Mouse (Mus musculus): ENCODE results near the gene Sgms1. TPM values are rescaled to one million over a fixed set of nuclear protein-coding genes. Genes with fewer than 3 reads are reported as not detected.
"Not testable (repeated sequence)": the region's sequence is repeated elsewhere in the genome, so short reads cannot be mapped to it uniquely, and the experiment has no call there.

Sgms1 gene
- polyA plus RNA-seq, 1 experiment from 2014 or later, result 43.3 TPM

GRCm38 (mm10) chr19:32365111-32365510 lies 24.4 kb downstream of the Sgms1 start:
- H3K9ac ChIP-seq, result no peak overlapping the region

GRCm38 (mm10) chr19:32363587-32363986 lies 25.9 kb downstream of the Sgms1 start:
- no peaks in the 10 kb centered on the region for H3K36me3 ChIP-seq
- H3K9ac ChIP-seq, result no peak overlapping the region
- no peaks in the 10 kb centered on the region for H3K4me1 ChIP-seq
- 73% methylated on average over 4 of the region's 4 CpGs for WGBS
- H3K4me3 ChIP-seq (replicated peaks), result no peak overlapping the region
- ATAC-seq (ENCODE audit: insufficient read depth, low FRiP score, low read depth), result no peak
- H3K27ac ChIP-seq, result no peak overlapping the region
- H3K27me3 ChIP-seq (replicated peaks), result no peaks in the 10 kb centered on the region
- H3K4me2 ChIP-seq, result no peak overlapping the region
- H3K9me3 ChIP-seq, result no peaks in the 10 kb centered on the region

More at GRCm38 (mm10) chr19:32365111-32365510, 24.4 kb downstream of the Sgms1 start:
- Histone ChIP-seq H3K4me2 (no peak overlapping the region), H3K4me1 (no peaks in the 10 kb centered on the region), H3K4me3 (replicated peaks) (no peak overlapping the region), H3K36me3 (no peaks in the 10 kb centered on the region), H3K9me3 (no peaks in the 10 kb centered on the region), H3K27ac (no peak overlapping the region), H3K27me3 (replicated peaks) (no peaks in the 10 kb centered on the region)
- no peak for ATAC-seq (ENCODE audit: insufficient read depth, low FRiP score, low read depth)
- WGBS, result 77% methylated on average over 6 of the region's 6 CpGs

DNA sequence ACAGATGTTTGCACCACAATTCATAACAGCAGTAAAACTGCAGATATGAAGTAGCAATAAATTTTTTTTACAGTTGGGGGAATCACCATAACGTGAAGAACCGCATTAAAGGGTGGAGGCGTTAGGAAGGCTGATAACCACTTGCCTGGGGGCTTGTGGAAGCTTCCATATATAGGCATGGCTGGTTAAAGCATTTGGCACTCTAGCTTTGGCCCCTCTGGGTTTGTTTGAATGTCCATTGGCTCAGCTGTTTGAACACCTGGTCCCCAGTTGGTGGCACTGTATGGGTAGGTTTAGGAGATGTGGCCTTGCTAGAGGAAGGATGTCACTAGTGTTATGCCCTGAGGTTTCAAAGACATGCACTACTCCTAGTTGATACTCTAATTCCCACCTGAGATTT lies 27.0 kb downstream of the Sgms1 start:
- Histone ChIP-seq H3K9me3 (no peaks in the 10 kb centered on the region), H3K4me2 (no peak overlapping the region), H3K27ac (no peak overlapping the region), H3K27me3 (replicated peaks) (no peaks in the 10 kb centered on the region), H3K36me3 (no peaks in the 10 kb centered on the region), H3K4me1 (no peaks in the 10 kb centered on the region), H3K9ac (no peak overlapping the region), H3K4me3 (replicated peaks) (no peak overlapping the region)
- no peak for ATAC-seq (ENCODE audit: insufficient read depth, low FRiP score, low read depth)
- WGBS, result 77% methylated on average over 3 of the region's 3 CpGs

GRCm38 (mm10) chr19:32360989-32361698 lies 28.4 kb downstream of the Sgms1 start:
- Histone ChIP-seq H3K4me2 (no peak overlapping the region), H3K4me1 (no peaks in the 10 kb centered on the region), H3K4me3 (replicated peaks) (no peak overlapping the region), H3K36me3 (no peaks in the 10 kb centered on the region), H3K27ac (no peak overlapping the region), H3K9ac (no peak overlapping the region), H3K9me3 (no peaks in the 10 kb centered on the region), H3K27me3 (replicated peaks) (no peaks in the 10 kb centered on the region)
- WGBS, result 63% methylated on average over 1 of the region's 1 CpGs
- no peak for ATAC-seq (ENCODE audit: insufficient read depth, low FRiP score, low read depth)

DNA sequence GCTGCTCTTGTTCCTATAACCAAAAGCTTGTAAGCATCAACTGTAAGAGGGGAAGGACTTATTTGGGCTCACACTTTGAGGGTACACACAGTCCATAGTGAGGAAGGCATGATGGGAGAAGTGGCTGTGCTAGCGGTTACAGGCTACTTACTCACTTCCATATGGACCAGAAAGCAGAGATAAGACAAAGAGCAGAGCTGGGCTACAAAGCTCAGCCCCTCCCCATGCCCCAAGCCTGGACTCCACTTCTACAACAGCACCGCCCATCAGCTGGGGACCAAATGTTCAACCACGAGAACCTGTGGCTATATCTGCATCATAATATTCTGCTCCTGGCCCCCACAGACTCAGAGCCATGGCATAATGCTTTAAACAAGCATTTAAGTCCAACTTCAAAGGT lies 29.0 kb downstream of the Sgms1 start:
- WGBS, result 70% methylated on average over 3 of the region's 3 CpGs
- H3K36me3 ChIP-seq, result no peaks in the 10 kb centered on the region
- no peak overlapping the region for H3K4me3 ChIP-seq (replicated peaks)
- H3K27me3 ChIP-seq (replicated peaks), result no peaks in the 10 kb centered on the region
- H3K4me1 ChIP-seq, result no peaks in the 10 kb centered on the region
- H3K27ac ChIP-seq, result no peak overlapping the region
- no peaks in the 10 kb centered on the region for H3K9me3 ChIP-seq
- no peak overlapping the region for H3K4me2 ChIP-seq
- ATAC-seq (ENCODE audit: insufficient read depth, low FRiP score, low read depth), result no peak
- no peak overlapping the region for H3K9ac ChIP-seq

DNA sequence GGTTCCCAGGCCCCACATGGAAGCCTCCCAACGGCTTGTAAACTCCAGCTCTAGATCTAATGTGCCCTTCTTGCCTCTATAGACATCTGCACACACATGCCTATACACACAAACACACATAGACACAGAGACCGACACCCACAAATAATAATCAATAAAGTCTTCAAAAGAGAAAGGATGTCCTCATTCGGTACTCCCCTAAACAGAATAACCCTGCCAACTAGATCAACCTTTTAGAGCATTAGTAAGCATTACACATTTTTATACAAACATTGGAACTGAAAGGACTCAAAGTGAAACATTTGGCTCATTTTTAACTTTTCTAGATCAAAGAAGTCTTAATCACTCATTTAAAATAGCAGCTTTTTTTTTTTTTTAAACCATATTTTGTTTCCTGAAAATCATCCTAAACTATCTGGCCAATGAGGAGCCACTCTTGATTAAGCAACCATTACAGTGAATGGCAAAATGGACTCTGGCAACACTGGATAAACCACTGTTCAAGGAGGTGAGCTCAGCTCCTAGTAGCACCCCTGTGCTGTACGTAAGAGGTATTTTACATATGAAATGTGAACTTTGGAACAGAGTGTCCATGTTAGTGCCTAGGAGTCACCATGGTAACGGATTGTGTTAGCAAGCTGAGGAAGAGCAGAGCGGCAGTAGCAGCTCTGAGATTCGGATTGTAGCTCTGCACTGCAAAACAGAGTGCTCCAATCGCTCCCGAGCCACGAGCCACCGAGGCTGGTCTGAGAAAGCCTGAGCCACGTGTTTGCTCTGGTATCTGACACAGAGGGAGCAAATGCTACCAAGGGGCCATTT lies 30.6 kb downstream of the Sgms1 start:
- no peak overlapping the region for H3K4me3 ChIP-seq (replicated peaks)
- no peaks in the 10 kb centered on the region for H3K4me1 ChIP-seq
- H3K27ac ChIP-seq, result no peak overlapping the region
- no peak overlapping the region for H3K9ac ChIP-seq
- 64% methylated on average over 12 of the region's 12 CpGs for WGBS
- H3K36me3 ChIP-seq, result no peaks in the 10 kb centered on the region
- ATAC-seq (ENCODE audit: insufficient read depth, low FRiP score, low read depth), result peak; percentile 90
- H3K9me3 ChIP-seq, result no peaks in the 10 kb centered on the region
- H3K27me3 ChIP-seq (replicated peaks), result no peaks in the 10 kb centered on the region
- no peak overlapping the region for H3K4me2 ChIP-seq

DNA sequence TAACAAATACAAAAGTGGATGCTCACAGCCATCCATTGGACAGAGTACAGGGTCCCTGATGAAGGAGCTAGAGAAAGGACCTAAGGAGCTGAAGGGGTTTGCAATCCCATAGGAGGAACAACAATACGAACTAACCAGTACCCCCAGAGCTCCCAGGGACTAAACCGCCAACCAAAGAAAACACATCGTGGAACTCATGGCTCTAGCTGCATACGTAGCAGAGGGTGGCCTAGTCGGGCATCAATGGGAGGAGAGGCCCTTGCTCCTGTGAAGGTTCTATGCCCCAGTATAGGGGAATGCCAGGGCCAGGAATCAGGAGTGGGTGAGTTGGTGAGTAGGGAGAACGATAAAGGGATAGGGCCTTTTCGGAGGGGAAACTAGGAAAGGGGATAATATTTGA lies 31.5 kb downstream of the Sgms1 start:
- ATAC-seq (ENCODE audit: insufficient read depth, low FRiP score, low read depth); H3K9me3 ChIP-seq: not testable (repeated sequence)
- 91% methylated on average over 7 of the region's 7 CpGs for WGBS

GRCm38 (mm10) chr19:32356166-32356565 lies 33.3 kb downstream of the Sgms1 start:
- Histone ChIP-seq H3K4me1 (no peaks in the 10 kb centered on the region), H3K27me3 (replicated peaks) (no peaks in the 10 kb centered on the region), H3K36me3 (no peaks in the 10 kb centered on the region), H3K9ac (no peak overlapping the region), H3K27ac (no peak overlapping the region), H3K4me3 (replicated peaks) (no peak overlapping the region), H3K9me3 (no peaks in the 10 kb centered on the region), H3K4me2 (no peak overlapping the region)
- no peak for ATAC-seq (ENCODE audit: insufficient read depth, low FRiP score, low read depth)
- 56% methylated on average over 4 of the region's 4 CpGs for WGBS

More for the DNA sequence above, 31.5 kb downstream of the Sgms1 start:
- H3K27ac ChIP-seq; H3K4me1 ChIP-seq; H3K27me3 ChIP-seq (replicated peaks); H3K9ac ChIP-seq; H3K36me3 ChIP-seq; H3K4me2 ChIP-seq; H3K4me3 ChIP-seq (replicated peaks): not testable (repeated sequence)

DNA sequence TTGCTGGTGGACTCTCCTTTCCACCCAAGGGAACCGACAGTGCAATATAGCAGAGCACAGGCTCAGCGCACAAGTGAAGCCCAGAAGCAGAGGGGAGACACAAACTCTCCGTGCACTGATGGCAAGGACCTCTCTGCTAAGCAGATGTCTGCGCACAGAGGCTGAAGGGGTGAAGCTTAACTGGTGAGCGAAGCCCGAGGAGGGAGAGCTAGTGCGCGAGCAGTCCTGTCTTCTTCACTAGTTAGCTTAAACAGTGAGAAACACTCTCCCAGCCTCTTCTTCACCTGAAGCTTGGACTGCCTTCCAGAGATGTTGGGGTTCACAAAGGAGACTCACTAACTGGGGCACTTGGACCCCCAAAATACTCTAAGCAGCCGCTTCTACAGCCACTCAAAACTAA lies 36.1 kb downstream of the Sgms1 start:
- Histone ChIP-seq H3K4me2 (no peak overlapping the region), H3K9ac (no peak overlapping the region), H3K9me3 (no peaks in the 10 kb centered on the region), H3K4me3 (replicated peaks) (no peak overlapping the region), H3K27ac (no peak overlapping the region), H3K36me3 (no peaks in the 10 kb centered on the region), H3K4me1 (peaks cover 6% of the 10 kb centered on the region; the same call in 1 of the 2 replicates), H3K27me3 (replicated peaks) (no peaks in the 10 kb centered on the region)
- WGBS, result 90% methylated on average over 9 of the region's 9 CpGs
- no peak for ATAC-seq (ENCODE audit: insufficient read depth, low FRiP score, low read depth)

DNA sequence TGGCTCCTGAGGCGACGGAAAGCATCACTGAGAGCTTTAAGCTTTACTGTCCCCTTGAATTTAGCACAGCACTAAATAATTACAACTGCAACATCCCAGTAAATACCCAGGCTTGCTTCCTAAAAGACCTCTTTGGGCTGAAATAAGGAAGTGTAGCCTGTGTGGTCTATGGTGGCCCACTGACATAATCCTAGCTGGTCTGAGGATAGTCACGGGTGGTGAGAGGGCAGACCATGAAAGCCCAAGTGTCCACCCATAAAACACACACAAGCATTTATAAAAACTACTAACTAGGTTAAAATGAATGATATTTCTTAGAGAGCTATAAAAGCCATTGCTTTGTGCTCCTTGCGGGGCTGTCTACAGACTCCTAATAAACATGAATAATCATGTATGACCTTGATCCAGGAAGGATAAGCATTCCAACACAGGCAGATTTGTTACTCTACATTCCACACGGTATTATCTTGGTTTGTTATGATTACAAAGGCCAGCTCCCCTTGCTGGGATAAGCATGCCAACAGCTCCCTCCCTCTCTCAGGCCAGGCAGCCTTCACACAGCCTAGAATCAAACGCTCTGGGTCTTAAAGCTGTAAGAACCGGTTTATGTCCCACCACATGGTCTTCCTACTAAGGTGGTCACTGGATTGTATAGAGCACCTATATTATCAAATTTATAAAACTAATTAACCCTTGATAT lies 40.4 kb downstream of the Sgms1 start:
- 36% methylated on average over 7 of the region's 7 CpGs for WGBS
- peak overlapping the region; percentile 35; the same call in 1 of the 2 replicates for H3K27ac ChIP-seq
- H3K9ac ChIP-seq, result no peak overlapping the region
- H3K36me3 ChIP-seq, result no peaks in the 10 kb centered on the region
- no peaks in the 10 kb centered on the region for H3K27me3 ChIP-seq (replicated peaks)
- ATAC-seq (ENCODE audit: insufficient read depth, low FRiP score, low read depth), result peak; percentile 37
- peaks cover 31% of the 10 kb centered on the region for H3K4me1 ChIP-seq
- no peaks in the 10 kb centered on the region for H3K9me3 ChIP-seq
- no peak overlapping the region for H3K4me2 ChIP-seq
- no peak overlapping the region for H3K4me3 ChIP-seq (replicated peaks)

DNA sequence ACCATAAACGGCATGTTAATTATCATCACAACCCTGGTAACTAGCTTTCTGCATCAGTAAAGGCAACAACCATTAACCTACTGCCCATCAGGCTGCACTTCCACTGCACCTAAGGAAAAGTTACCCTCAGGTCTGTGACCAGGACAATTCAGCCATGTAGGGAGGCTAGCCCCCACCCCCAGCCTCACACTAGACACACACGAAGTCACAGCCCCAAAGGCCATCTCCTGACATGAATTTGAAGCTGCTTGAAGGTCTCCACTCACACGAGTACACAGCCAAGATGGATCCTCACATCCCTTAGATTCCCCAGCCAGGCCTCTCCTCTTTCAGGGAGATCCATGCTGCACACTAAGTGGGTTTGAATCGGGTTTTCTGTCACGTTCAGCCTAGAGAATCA lies 42.0 kb downstream of the Sgms1 start:
- H3K4me1 ChIP-seq, result peaks cover 39% of the 10 kb centered on the region
- no peaks in the 10 kb centered on the region for H3K27me3 ChIP-seq (replicated peaks)
- H3K4me2 ChIP-seq, result no peak overlapping the region
- no peak for ATAC-seq (ENCODE audit: insufficient read depth, low FRiP score, low read depth)
- no peaks in the 10 kb centered on the region for H3K36me3 ChIP-seq
- 69% methylated on average over 5 of the region's 5 CpGs for WGBS
- no peak overlapping the region; the same call in 1 of the 2 replicates for H3K27ac ChIP-seq
- no peak overlapping the region for H3K9ac ChIP-seq
- H3K9me3 ChIP-seq, result no peaks in the 10 kb centered on the region
- H3K4me3 ChIP-seq (replicated peaks), result no peak overlapping the region
